Mouse (Mus musculus): ENCODE measurements around the gene Kcnip4.

DNA sequence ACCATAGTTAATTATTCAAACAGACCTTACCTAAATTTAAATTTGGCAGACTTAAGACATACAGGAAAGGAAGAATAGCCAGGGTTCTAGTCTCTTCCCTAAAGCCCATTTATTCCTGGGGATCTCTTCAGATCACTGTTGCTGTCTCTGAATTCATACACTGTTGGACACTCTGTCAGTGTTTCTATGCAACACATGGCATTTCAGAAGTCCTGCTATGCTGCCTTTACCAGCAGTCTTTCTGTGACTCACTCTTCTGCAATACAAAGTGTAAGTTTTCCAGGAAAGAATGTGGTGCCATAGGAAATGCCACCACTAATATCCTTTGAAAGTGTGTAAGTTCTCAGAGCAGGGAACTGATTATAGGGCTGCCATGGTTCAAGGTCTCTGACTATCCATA lies 936.7 kb downstream of the Kcnip4 start:
- TF ChIP-seq SIN3A (IDR thresholded peaks at IDR 0.05; ENCODE audit: low read length) (no peak), GABPA (IDR thresholded peaks at IDR 0.05; ENCODE audit: low read depth, low read length) (no peak), POLR2A (IDR thresholded peaks at IDR 0.05; ENCODE audit: control insufficient read depth in 1 of 2, insufficient read depth in 1 of 2, low read depth in 1 of 2, low read length in 2 of 2, poor library complexity in 1 of 2) (no peak), CTCF (IDR thresholded peaks at IDR 0.05 in 2 of 3, conservative IDR thresholded peaks at IDR 0.05 in 1 of 3; ENCODE audit: control insufficient read depth in 1 of 3, insufficient read depth in 1 of 3, low read depth in 2 of 3, low read length in 3 of 3, poor library complexity in 1 of 3, severe bottlenecking in 1 of 3) (no peak), E2F4 (IDR thresholded peaks at IDR 0.05; ENCODE audit: borderline replicate concordance, low read depth, low read length) (no peak), ZC3H11A (IDR thresholded peaks at IDR 0.05; ENCODE audit: low read depth, low read length) (no peak), MYC (IDR thresholded peaks at IDR 0.05; ENCODE audit: low read depth, low read length) (no peak)

All from MEL (cell line).